Mouse (Mus musculus): ENCODE results near the gene Top3b. TPM values are rescaled to one million over a fixed set of nuclear protein-coding genes. Genes with fewer than 3 reads are reported as not detected.
A peak's percentile ranks its signal among the peaks of the same experiment; 100 is the strongest.
"Not testable (repeated sequence)": the region's sequence is repeated elsewhere in the genome, so short reads cannot be mapped to it uniquely, and the experiment has no call there.

Top3b gene
- total RNA-seq, 2 experiments from 2014 or later, result 58.1 to 69.8 TPM

DNA sequence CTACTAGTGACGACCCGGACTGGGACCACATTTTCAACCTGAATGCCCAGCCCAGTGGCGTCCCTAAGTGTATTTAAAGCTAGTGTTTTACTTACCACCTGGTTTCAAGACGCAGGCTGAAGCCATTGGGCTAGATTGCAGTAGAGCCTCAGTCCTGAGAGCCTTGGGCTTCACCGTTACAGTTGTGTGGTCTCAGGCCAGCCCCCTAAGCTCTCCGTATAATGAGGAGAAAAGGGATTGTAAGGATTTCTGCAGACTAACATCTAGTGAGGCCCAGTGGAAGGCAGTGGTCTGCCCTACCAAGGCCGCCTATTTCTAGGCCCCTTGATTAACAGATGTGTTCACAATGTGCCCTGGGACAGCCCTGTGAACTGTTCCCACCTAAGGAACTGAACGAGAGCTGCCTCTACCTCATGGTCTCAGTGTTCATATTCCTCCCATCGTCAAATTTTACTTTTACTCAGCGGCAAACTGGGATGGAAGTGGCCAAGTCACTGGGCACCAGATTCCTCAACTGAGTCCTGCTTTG is 26.6 kb downstream of the Top3b start:
- no peak for DNase-seq

DNA sequence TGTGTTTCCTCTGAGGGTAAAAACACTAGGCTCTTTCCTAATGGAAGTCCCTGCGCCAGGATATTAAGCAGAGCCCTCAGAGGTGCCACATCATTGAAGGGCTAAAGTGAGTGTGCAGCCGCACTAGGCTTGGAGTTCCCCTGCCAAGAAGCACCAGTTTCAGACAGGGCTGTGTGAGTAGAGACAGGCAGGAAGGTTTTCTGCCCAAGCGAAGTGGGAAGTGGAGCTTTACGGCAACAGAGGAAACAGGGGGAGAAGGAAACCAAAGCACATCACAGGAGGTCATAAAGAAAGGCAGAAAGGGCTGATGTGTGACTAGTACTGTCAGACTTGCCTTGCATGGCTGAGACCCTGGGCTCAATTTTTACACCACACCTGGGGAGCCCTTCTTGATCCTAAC is 31.8 kb downstream of the Top3b start:
- DNase-seq, result no peak

DNA sequence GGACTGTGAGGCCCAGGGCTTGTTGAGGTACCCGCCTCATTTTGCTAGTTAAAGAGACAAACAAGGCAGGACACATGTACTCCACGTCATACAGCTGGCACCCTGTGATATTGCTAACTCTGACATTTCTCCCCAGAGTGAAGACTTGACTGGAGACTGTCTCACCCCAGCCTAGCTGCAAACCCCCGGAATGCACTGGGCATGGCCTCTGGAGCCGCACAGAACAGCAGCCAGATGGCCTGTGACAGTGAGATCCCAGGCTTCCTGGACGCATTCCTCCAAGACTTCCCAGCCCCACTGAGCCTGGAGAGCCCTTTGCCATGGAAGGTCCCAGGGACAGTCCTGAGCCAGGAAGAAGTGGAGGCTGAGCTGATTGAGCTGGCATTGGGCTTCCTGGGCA is 32.7 kb downstream of the Top3b start:
- DNase-seq, result no peak

DNA sequence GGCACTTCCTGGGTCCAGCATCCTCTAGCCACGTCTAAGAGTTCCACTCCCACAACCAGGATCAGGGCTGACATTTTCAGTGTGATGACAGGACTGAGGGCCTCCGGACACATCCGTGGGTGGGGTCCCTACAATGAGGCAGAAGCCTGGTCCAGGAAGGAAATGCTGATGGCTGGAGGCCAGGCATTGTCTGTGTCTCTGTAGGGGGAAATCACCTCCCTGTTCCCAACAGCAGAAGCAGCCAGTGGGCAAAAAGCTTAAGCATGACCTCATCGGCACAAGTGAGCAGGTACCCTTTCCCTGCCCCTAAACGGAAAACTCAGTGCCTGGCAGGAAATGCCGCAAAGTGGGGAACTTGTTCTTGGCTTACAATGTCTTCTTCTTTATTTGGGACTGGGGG is 37.3 kb downstream of the Top3b start:
- DNase-seq, result peak; percentile 62

DNA sequence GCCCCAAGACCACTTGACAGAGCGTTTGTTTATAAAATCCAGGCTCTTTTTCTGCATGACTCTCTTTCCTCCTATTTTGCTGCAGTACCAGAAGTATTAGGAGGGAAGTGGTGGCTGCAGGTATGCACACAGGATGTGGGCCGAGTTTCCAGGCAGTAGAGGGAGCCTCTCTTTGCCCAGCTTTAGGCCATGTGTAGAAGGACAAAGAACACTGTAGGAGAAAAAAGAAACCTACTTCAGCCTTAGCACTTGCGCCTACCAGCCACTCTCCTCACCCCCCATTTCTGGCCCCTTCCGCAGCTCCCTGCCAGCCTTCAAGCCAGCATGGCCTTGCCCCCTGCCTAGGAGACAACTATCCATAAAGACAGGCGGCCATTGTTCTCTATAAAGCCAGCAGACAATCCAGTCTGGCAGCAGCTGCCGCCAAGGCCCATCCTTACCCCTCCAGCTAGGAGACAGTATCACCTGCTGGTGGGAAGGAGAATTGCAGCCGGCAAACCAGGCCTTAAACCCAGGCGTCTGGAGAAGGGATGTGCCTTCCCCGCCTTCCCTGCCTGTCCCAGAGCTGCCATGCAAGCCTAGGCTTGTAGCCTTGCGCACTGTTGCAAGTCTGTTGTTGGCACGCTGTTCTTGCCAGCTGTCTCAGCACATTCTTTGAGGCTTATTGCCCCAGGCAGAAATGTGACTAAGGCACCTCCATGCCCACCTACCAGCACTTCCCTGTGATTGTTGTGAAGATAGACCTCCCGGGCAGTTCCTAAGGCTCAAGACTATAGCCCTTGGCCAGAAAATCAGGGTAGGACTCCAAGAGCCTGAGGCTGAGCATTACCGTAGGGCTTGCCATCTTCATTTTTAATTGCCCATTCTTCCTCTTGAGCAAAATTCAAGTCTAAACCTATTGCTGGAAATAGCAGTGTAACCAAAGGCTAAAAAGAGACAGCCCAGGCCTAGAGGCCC is 41.4 kb downstream of the Top3b start:
- peak; percentile 86 for DNase-seq

DNA sequence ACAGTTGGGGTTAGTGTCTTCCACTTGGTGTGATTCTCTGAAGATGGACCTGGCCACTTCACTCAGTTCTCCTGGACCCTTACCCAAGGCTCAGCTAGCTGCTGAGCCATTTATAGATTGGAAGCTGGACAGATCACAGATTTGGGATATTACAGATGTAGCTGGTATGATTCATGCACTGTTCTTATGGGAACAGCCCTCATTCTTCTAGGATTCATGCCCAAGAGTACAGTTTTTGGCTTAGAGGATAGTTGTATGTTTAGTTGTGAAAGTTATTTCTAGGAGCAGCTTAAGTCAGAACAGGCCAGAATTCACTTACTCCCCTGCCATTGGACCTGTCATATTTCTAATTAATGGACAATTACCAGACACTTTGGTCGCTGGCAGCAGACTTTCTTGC is 42.9 kb downstream of the Top3b start:
- DNase-seq, result no peak

DNA sequence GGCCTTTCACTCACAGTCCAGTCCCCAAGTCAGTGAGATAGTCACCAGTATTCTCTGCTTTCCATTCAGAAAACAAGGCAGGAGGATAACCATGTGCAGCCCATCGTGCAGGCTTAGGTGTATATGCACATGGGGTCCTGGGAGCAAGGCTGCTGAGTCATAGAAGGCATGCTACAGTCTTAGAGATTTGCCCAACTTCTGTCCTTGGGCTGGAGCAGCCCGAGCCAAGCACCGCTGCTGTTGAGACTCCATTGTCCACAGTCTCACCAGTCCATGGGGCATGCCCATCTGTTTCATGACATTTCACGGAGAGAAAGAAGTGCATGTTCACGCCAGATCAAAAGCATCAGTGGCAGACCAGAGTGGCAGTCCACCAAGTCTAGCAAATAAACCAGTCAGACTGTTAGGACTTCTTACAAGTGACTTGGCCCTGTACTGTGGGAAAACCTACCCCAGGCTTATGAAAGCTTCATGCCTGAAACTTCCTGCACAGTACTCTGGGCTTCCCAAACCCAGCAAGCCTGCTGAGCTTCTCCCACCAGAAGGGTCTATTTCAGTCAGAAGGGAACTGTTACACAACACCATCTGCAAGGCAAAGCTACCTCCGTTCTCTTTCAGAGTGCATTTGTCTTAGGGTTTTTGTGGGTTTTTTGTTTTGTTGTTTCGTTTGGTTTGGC is 48.0 kb downstream of the Top3b start:
- peak; percentile 51 for DNase-seq

DNA sequence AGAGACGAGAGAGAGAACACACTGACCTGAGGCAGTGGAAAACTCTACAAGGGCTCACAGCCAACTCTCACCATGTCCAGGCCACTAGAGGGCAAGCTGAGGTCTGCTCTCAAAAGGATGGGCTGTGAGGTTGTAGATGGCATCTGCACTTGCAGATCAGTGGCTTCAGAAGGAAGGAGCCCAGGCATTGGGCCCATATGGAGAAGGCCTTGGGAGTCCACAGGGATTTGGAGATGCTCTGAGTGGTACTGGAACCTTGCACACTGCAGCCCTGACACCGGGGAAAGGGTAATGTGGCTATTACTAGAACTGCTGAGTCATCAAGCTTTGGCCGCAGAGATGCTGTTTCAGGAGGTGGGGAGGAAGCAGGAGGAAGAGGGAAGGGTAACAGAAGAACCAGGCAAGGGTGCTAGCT is 50.5 kb downstream of the Top3b start:
- DNase-seq, result peak; percentile 67

DNA sequence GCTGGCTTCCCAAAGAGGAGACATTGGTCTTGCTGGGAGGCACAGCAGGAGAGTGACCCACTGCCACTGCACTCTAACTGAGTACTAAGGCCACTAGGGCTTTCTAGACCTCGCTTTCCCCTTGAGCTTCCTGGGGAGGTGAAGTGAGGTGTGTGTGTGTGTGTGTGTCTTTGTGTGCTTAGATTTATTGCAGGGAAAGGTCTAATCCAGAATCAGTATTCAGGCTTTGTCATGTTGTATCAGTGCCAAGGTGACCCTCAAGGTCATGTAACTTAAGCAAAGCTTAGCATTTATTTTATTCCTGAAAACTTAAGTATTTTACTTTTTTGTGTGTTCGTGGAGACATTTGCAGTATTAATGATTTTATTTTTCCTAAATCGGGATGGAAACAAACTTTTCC is 53.9 kb downstream of the Top3b start:
- DNase-seq, result peak; percentile 62

DNA sequence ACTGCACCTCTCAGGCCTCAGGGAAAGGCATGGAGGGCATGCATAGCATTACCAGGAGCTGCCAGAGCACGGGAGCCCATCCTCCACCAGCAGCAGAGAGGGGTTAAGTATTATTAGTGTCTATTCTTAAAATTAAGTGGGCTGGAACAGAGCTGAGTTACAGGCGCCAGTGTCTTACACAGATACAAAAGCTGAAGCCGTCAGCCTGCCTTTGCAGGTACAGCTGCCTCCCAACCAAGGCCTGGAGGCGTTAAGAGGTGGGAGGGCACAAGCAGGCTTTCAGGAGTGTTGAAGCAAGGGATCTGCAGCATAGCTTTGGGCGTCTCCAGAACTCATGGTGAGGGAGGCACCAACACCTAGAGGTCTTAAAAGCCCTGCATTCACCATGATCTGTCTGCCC is 56.0 kb downstream of the Top3b start:
- no peak for DNase-seq

DNA sequence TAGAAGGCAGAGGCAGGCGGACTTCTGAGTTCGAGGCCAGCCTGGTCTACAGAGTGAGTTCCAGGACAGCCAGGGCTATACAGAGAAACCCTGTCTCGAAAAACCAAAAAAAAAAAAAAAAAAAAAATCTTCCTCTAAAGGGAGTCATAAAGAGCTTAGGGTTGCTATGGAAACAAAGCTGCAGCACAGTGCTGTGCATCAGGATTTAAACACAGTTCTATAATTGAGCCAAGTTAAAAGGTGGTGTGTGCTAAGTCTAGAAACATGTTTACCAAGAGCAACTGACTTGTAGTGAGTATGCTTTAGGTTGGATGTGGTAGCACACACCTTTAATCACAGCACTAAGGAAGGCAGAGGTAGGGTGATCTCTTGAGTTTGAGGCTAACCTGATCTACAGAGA is 58.4 kb downstream of the Top3b start:
- not testable (repeated sequence) for DNase-seq

DNA sequence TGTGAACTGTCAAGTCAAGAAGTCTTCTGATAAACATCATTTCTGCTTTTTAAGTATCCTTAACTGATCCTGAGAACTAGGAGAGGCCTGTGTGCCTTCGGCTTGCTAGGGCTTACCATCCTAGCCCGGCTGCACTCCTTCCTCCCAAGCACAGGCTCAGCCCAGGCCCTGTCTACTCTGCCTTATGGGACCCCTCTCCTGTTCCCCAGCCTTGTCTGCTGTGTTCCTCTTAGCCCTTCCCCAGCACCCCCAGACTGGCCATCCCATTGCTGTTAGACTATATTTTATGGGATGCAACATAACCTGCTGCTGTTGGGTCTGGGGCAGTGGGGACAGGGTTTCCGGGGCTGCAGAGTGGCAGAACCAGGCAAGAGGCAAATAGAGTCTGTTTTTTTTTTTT is 59.8 kb downstream of the Top3b start:
- no peak for DNase-seq

DNA sequence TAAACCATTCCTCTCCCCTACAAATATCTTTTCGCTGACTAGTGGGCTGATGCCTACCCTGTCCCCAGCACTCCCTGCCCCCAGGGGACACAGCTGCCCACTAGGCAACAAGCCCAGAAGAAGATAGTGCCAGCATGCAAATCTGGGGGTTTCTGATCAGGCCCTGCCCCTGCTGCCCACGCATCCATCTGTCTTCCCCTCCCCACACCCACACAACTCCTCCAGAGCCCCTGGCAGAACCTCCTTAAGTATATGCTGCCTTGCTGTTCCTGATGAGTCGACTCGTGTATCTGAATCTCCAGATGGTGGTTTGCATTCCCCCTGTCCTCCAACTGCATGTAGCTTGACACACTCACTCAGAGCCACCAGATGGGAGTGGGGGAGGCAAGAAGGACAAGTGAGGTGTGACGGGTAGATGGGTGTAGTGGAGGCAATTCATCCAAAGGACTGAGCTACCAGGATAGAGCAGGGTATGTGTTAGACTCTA is 60.3 kb downstream of the Top3b start:
- no peak for DNase-seq

DNA sequence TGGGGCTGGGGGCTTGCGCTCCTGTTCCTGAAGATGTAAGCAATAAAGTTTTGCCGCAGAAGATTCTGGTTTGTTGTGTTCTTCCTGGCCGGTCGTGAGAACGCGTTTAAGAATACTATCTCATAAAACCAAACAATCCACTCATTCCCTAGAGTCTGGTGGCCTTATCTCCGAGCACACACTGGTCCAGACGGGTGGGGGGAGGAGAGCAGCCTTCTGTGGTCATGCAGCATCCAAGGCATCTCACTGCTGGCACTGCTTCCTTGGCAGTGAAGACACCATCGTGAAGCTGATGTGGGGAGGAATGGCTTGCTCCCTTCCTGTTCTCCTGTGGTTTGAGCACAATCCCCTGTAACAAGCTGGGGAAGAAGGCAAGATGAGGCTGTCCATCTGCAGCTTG is 69.0 kb downstream of the Top3b start:
- DNase-seq, result no peak

DNA sequence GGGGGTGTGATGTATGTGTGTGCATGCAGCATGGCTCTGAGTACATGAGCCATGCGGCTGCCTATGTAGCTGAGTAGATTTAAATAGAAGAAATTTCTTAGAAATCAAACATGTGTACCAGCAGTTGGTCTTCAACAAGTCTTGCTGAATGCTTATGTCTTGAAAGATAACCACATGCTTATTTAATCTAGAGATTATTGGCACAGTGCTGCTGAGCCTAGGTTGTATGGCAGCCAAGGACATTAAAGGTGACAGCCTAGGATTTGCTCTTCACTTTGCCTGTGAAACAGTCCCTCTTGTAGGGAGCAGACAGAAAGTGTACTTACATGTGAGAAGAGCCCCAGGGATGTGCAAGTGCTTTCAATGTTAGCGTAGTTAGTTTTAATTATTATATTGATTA is 70.5 kb downstream of the Top3b start:
- no peak for DNase-seq

Other genes starting within 250 kb of the Top3b start
- not detected for gene Olfr19, start 194.3 kb upstream of the Top3b start, total RNA-seq (2021)
- gene Spag6l, start 41.3 kb upstream of the Top3b start, total RNA-seq (2021), result under 1 TPM; 0.24 to 0.27 TPM
- 1 to 10 TPM in 1 of 2 experiments, under 1 TPM in 1; 0.61 to 1.3 TPM for gene Igll1, start 6.8 kb upstream of the Top3b start, total RNA-seq (2021)
- gene Vpreb1, start 107 bp downstream of the Top3b start, total RNA-seq (2021), result 1 to 10 TPM in 1 of 2 experiments, under 1 TPM in 1; 0.55 to 1.2 TPM
- 10 to 100 TPM; 39.3 to 40.3 TPM for gene Ppm1f, start 25.7 kb downstream of the Top3b start, total RNA-seq (2021)
- 100 to 1,000 TPM; 154 to 160 TPM for gene Mapk1, start 112.6 kb downstream of the Top3b start, total RNA-seq (2021)
- gene Ypel1, start 199.0 kb downstream of the Top3b start, total RNA-seq (2021), result 1 to 10 TPM; 6.2 to 9.4 TPM
- gene Ppil2, start 240.5 kb downstream of the Top3b start, total RNA-seq (2021), result 10 to 100 TPM; 76.2 to 84.6 TPM

Measured in adrenal gland, postnatal 10 days (tissue).